ENCODE assay signal across 1 mouse cellular context in the genomic region with DNA sequence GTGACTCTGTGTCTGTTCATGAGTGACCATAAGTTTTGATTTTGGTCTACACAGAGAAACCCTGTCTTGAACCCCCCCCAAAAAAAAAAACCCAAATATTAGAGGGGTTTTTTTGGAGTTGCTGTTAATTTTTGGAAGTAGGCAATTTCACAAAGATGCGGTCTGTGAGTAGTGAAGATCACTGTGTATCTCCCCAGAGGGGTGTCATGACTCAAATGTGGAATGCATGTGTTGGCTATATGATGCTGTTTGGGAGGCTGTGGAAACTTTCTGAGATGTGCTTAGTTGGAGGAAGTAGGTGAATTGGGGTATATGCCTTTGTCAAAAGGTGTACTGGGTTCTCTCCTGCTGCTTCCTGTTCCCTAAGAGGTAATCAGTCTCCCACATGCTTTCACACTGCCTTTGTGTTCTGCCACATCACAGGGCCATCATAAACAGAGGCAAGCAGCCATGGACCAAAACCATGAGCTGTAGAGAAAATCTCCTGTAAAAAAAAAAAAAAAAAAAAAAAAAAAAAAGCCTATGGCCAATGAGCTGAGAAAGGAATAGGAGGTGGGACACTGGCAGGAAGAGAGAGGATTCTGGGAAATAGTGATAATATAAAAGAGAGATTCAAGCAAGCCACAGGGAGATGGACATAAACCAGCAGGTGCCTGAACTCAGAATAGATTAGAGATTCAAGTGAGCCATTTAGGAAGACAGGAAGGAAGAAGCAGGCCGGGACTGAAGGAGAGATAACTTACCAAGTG.
TF ChIP-seq lines count a peak whose summit lies in the region.

No protein-coding gene starts in this region.

TF ChIP-seq in CH12.LX, 34 proteins besides CTCF, POLR2A, EP300 and RAD21 (continued from another document):
- 0 out of 2 replicates have a peak, but pooled peaks have one; percentile 25 for TF ChIP-seq MAX (IDR thresholded peaks at IDR 0.05; ENCODE audit: low read length)
- TF ChIP-seq JUN (IDR thresholded peaks at IDR 0.05; ENCODE audit: insufficient read depth, low read depth, low read length): peak; percentile 85
- peak; percentile 58; the same call in 1 of the 2 replicates for TF ChIP-seq MEF2A (IDR thresholded peaks at IDR 0.05; ENCODE audit: borderline replicate concordance, low read depth, low read length)
- no peak for TF ChIP-seq USF1 (IDR thresholded peaks at IDR 0.05; ENCODE audit: low read depth, low read length)
- TF ChIP-seq IRF4 (IDR thresholded peaks at IDR 0.05; ENCODE audit: low read depth, low read length): peak; percentile 97
- TF ChIP-seq UBTF (IDR thresholded peaks at IDR 0.05; ENCODE audit: low read depth, low read length): no peak
- TF ChIP-seq POLR2AphosphoS2 (IDR thresholded peaks at IDR 0.05; ENCODE audit: low read depth, low read length): no peak
- peak; percentile 97 for TF ChIP-seq JUND (conservative IDR thresholded peaks at IDR 0.05; ENCODE audit: low read depth, low read length)
- 0 out of 2 replicates have a peak, but pooled peaks have one; percentile 13 for TF ChIP-seq RCOR1 (conservative IDR thresholded peaks at IDR 0.05; ENCODE audit: low read depth, low read length)
- no peak for TF ChIP-seq PAX5 (IDR thresholded peaks at IDR 0.05; ENCODE audit: low read length)
- peak; percentile 58; the same call in 1 of the 2 replicates for TF ChIP-seq ELF1 (IDR thresholded peaks at IDR 0.05; ENCODE audit: low read depth, low read length)
- TF ChIP-seq NELFE (IDR thresholded peaks at IDR 0.05; ENCODE audit: low read depth, low read length): no peak
- TF ChIP-seq ZNF384 (IDR thresholded peaks at IDR 0.05; ENCODE audit: low read depth, low read length): peak; percentile 63
- TF ChIP-seq ETS1 (conservative IDR thresholded peaks at IDR 0.05; ENCODE audit: low read depth, low read length): peak; percentile 71
